Mouse (Mus musculus) small intestine, adult 2 months (tissue): ENCODE data around the gene C1s1. TPM values are rescaled to one million over a fixed set of nuclear protein-coding genes. Genes with fewer than 3 reads are reported as not detected.
"Not testable (repeated sequence)": the region's sequence is repeated elsewhere in the genome, so short reads cannot be mapped to it uniquely, and the experiment has no call there.

ENCODE experiments used
- H3K27ac ChIP-seq: fragments of 200-500 bp; 2 replicates; pipeline ENCODE4 v1.5.1; 2012; ENCODE audit warnings: low read depth, low read length, control low read depth, inconsistent platforms; ENCODE audit not compliant: insufficient read depth
- H3K27me3 ChIP-seq: fragments of 200-500 bp; 2 replicates; pipeline ENCODE4 v1.6.1; 2012; ENCODE audit warnings: mild to moderate bottlenecking, moderate library complexity, low read length, inconsistent platforms; ENCODE audit not compliant: control insufficient read depth, insufficient read depth
- H3K36me3 ChIP-seq: fragments of 200-500 bp; 2 replicates; pipeline ENCODE4 v1.6.1; 2012; ENCODE audit warnings: mild to moderate bottlenecking, low read length, control low read depth, inconsistent platforms; ENCODE audit not compliant: control insufficient read depth, insufficient read depth
- H3K4me1 ChIP-seq: fragments of 200-500 bp; 2 replicates; pipeline ENCODE4 v1.6.1; 2012; ENCODE audit warnings: low read length, inconsistent platforms, mixed read lengths; ENCODE audit not compliant: control insufficient read depth, insufficient read depth, insufficient read length
- H3K4me3 ChIP-seq: fragments of 200-500 bp; 2 replicates; pipeline ENCODE4 v1.5.1; 2012; ENCODE audit warnings: low read depth, mild to moderate bottlenecking, control low read depth, inconsistent platforms, low read length, moderate library complexity
- CTCF ChIP-seq: fragments of 200-500 bp; IDR thresholded peaks from 2 replicates; pipeline ENCODE4 v1.5.1; 2012; ENCODE audit warnings: low read depth, mild to moderate bottlenecking, control low read depth, inconsistent platforms, low read length, moderate library complexity, mixed read lengths; ENCODE audit not compliant: insufficient replicate concordance, insufficient read length; ENCODE audit errors: extremely low read depth
- POLR2A ChIP-seq: fragments of 200-500 bp; IDR thresholded peaks from 2 replicates; pipeline ENCODE4 v1.6.1; 2012; ENCODE audit warnings: low read depth, mild to moderate bottlenecking, control low read depth, inconsistent platforms, low read length, moderate library complexity
- WGBS: fragments of 180-500 bp; shearing (Covaris S2); methylation state at CpG from one replicate; pipeline ENCODE4 v1.1.7; 2018; 5-methylcytosine and 5-hydroxymethylcytosine counted together
- polyA plus RNA-seq: library from polyadenylated mRNA; depleted of rRNA; stranded (reverse); fragments of >200 nt; gene quantifications from 2 replicates; pipeline ENCODE4 v1.2.3, GENCODE M21; 2012

C1s1 gene
- polyA plus RNA-seq, 1 experiment: 9.3 TPM

GRCm38 (mm10) chr6:124570026-124570425 lies 27.9 kb upstream of the C1s1 start, which contains the start of gene C1rb:
Gene C1rb (plus strand): TSS chr6:124570294.
- Histone ChIP-seq H3K36me3 (no peaks in the 10 kb centered on the region), H3K4me3 (peak within 1 kb of the TSS; percentile 10; the same call in 1 of the 2 replicates), H3K27me3 (no peaks in the 10 kb centered on the region), H3K27ac (no peak within 1 kb of the TSS), H3K4me1 (peaks cover 4% of the 10 kb centered on the region; the same call in 1 of the 2 replicates)
- 3% methylated on average over 8 of the region's 8 CpGs for WGBS
- TF ChIP-seq CTCF: peak; percentile 84; the same call in 1 of the 2 replicates
- TF ChIP-seq POLR2A: no peak

- H3K27me3 ChIP-seq, H3K4me1 ChIP-seq, H3K27ac ChIP-seq, H3K36me3 ChIP-seq, H3K4me3 ChIP-seq: not testable (repeated sequence)
- 65% methylated on average over 2 of the region's 2 CpGs for WGBS
Observed at GRCm38 (mm10) chr6:124561611-124562010, 19.5 kb upstream of the C1s1 start.

- H3K27ac ChIP-seq, H3K4me1 ChIP-seq, H3K36me3 ChIP-seq, H3K27me3 ChIP-seq, H3K4me3 ChIP-seq: not testable (repeated sequence)
- WGBS: 92% methylated on average over 4 of the region's 4 CpGs
Observed at GRCm38 (mm10) chr6:124561156-124561555, 19.0 kb upstream of the C1s1 start.

GRCm38 (mm10) chr6:124555956-124556355 lies 13.8 kb upstream of the C1s1 start:
- not testable (repeated sequence) for H3K36me3 ChIP-seq, H3K27me3 ChIP-seq, H3K4me1 ChIP-seq, H3K27ac ChIP-seq, H3K4me3 ChIP-seq
- 85% methylated on average over 2 of the region's 2 CpGs for WGBS

GRCm38 (mm10) chr6:124552766-124553165 lies 10.6 kb upstream of the C1s1 start:
- no peaks in the 10 kb centered on the region for H3K27me3 ChIP-seq
- WGBS: 82% methylated on average over 22 of the region's 22 CpGs

GRCm38 (mm10) chr6:124549023-124549550 lies 6.9 kb upstream of the C1s1 start:
- H3K27me3 ChIP-seq: no peaks in the 10 kb centered on the region
- peaks cover 8% of the 10 kb centered on the region; the same call in 1 of the 2 replicates for H3K4me1 ChIP-seq
- TF ChIP-seq CTCF (no peak), POLR2A (no peak)
- no peak overlapping the region for H3K4me3 ChIP-seq
- H3K27ac ChIP-seq: peak overlapping the region; percentile 27
- 43% methylated on average over 3 of the region's 3 CpGs for WGBS
- no peaks in the 10 kb centered on the region for H3K36me3 ChIP-seq

More at GRCm38 (mm10) chr6:124552766-124553165, 10.6 kb upstream of the C1s1 start:
- Histone ChIP-seq H3K4me1 (peaks cover 8% of the 10 kb centered on the region; the same call in 1 of the 2 replicates), H3K36me3 (no peaks in the 10 kb centered on the region), H3K27ac (no peak overlapping the region), H3K4me3 (no peak overlapping the region)
- TF ChIP-seq POLR2A (no peak), CTCF (no peak)

GRCm38 (mm10) chr6:124547979-124548378 lies 5.8 kb upstream of the C1s1 start:
- not testable (repeated sequence) for H3K27ac ChIP-seq, H3K36me3 ChIP-seq, H3K27me3 ChIP-seq, H3K4me1 ChIP-seq, H3K4me3 ChIP-seq
- 67% methylated on average over 3 of the region's 3 CpGs for WGBS

GRCm38 (mm10) chr6:124545425-124545824 lies 3.3 kb upstream of the C1s1 start:
- Histone ChIP-seq H3K27ac (no peak overlapping the region), H3K4me1 (peaks cover 8% of the 10 kb centered on the region; the same call in 1 of the 2 replicates), H3K27me3 (no peaks in the 10 kb centered on the region), H3K36me3 (no peaks in the 10 kb centered on the region), H3K4me3 (no peak overlapping the region)
- whole genome bisulfite sequencing: 78% methylated on average over 2 of the region's 2 CpGs
- TF ChIP-seq CTCF: no peak
- no peak for TF ChIP-seq POLR2A
